Mouse (Mus musculus): ENCODE measurements around the gene Rexo4. TPM values are rescaled to one million over a fixed set of nuclear protein-coding genes. Genes with fewer than 3 reads are reported as not detected.

The Rexo4 gene
- polyA plus RNA-seq (2015; fragmentation: Nextera tagmentation; extraction: Ambion mirVana), result 43.0 and 44.7 TPM in 2 replicates

GRCm38 (mm10) chr2:26963923-26964723, at the start of gene Rexo4:
Rexo4 (minus strand) TSS chr2:26964386.
- H3K36me3 ChIP-seq, result peaks cover 23% of the 10 kb centered on the region
- WGBS, result under 1% methylated on average over 50 of the region's 50 CpGs

GRCm38 (mm10) chr2:27009714-27010244, 45.6 kb upstream of the Rexo4 start, which contains the start of gene Cacfd1:
Cacfd1 (plus strand) TSS chr2:27009926.
- peaks cover 14% of the 10 kb centered on the region for H3K36me3 ChIP-seq
- peak within 1 kb of the TSS; percentile 85 for H3K27ac ChIP-seq
- peaks cover 19% of the 10 kb centered on the region for H3K4me1 ChIP-seq
- H3K4me2 ChIP-seq, result peak within 1 kb of the TSS; percentile 73
- no peaks in the 10 kb centered on the region for H3K9me3 ChIP-seq
- peak; percentile 95 for ATAC-seq (ENCODE audit: borderline replicate concordance, extremely low read depth, low FRiP score, low TSS enrichment)
- WGBS, result under 1% methylated on average over 43 of the region's 43 CpGs
- H3K4me3 ChIP-seq, result peak within 1 kb of the TSS; percentile 86
- no peaks in the 10 kb centered on the region for H3K27me3 ChIP-seq
- peak within 1 kb of the TSS; percentile 95 for H3K9ac ChIP-seq

More at GRCm38 (mm10) chr2:26963923-26964723, at the start of gene Rexo4:
- H3K9me3 ChIP-seq, result no peaks in the 10 kb centered on the region
- no peaks in the 10 kb centered on the region for H3K27me3 ChIP-seq
- H3K9ac ChIP-seq, result peak within 1 kb of the TSS; percentile 87
- peak within 1 kb of the TSS; percentile 99 for H3K27ac ChIP-seq
- peak within 1 kb of the TSS; percentile 85 for H3K4me3 ChIP-seq
- ATAC-seq (ENCODE audit: borderline replicate concordance, extremely low read depth, low FRiP score, low TSS enrichment), result peak; percentile 92
- peaks cover 24% of the 10 kb centered on the region for H3K4me1 ChIP-seq
- H3K4me2 ChIP-seq, result peak within 1 kb of the TSS; percentile 80

- WGBS, result 56% methylated on average over 7 of the region's 7 CpGs
- Histone ChIP-seq H3K9ac (no peak overlapping the region), H3K4me3 (no peak overlapping the region), H3K27ac (no peak overlapping the region), H3K9me3 (no peaks in the 10 kb centered on the region), H3K4me2 (no peak overlapping the region), H3K36me3 (no peaks in the 10 kb centered on the region), H3K27me3 (no peaks in the 10 kb centered on the region), H3K4me1 (peaks cover 19% of the 10 kb centered on the region)
- no peak for ATAC-seq (ENCODE audit: borderline replicate concordance, extremely low read depth, low FRiP score, low TSS enrichment)
Measured at GRCm38 (mm10) chr2:27007701-27008100, 43.5 kb upstream of the Rexo4 start.

- H3K4me2 ChIP-seq, result no peak overlapping the region
- no peak overlapping the region for H3K27ac ChIP-seq
- H3K27me3 ChIP-seq, result no peaks in the 10 kb centered on the region
- no peak overlapping the region for H3K9ac ChIP-seq
- H3K4me3 ChIP-seq, result no peak overlapping the region
- H3K9me3 ChIP-seq, result no peaks in the 10 kb centered on the region
- no peak for ATAC-seq (ENCODE audit: borderline replicate concordance, extremely low read depth, low FRiP score, low TSS enrichment)
- H3K4me1 ChIP-seq, result peaks cover 14% of the 10 kb centered on the region
- no peaks in the 10 kb centered on the region for H3K36me3 ChIP-seq
- WGBS, result 48% methylated on average over 4 of the region's 4 CpGs
Measured at GRCm38 (mm10) chr2:27006255-27006654, 42.1 kb upstream of the Rexo4 start.

- H3K9me3 ChIP-seq, result no peaks in the 10 kb centered on the region
- H3K4me2 ChIP-seq, result no peak overlapping the region
- no peaks in the 10 kb centered on the region for H3K27me3 ChIP-seq
- no peak for ATAC-seq (ENCODE audit: borderline replicate concordance, extremely low read depth, low FRiP score, low TSS enrichment)
- 91% methylated on average over 7 of the region's 7 CpGs for WGBS
- H3K4me1 ChIP-seq, result no peaks in the 10 kb centered on the region
- H3K4me3 ChIP-seq, result no peak overlapping the region
- H3K9ac ChIP-seq, result no peak overlapping the region
- no peaks in the 10 kb centered on the region for H3K36me3 ChIP-seq
- no peak overlapping the region for H3K27ac ChIP-seq
Measured at GRCm38 (mm10) chr2:26997993-26998392, 33.8 kb upstream of the Rexo4 start.

GRCm38 (mm10) chr2:26997498-26997897, 33.3 kb upstream of the Rexo4 start:
- no peak overlapping the region for H3K4me3 ChIP-seq
- H3K9ac ChIP-seq, result no peak overlapping the region
- no peaks in the 10 kb centered on the region for H3K4me1 ChIP-seq
- no peaks in the 10 kb centered on the region for H3K9me3 ChIP-seq
- no peaks in the 10 kb centered on the region for H3K36me3 ChIP-seq
- WGBS, result 69% methylated on average over 1 of the region's 1 CpGs
- no peak for ATAC-seq (ENCODE audit: borderline replicate concordance, extremely low read depth, low FRiP score, low TSS enrichment)
- no peak overlapping the region for H3K27ac ChIP-seq
- no peaks in the 10 kb centered on the region for H3K27me3 ChIP-seq
- no peak overlapping the region for H3K4me2 ChIP-seq

GRCm38 (mm10) chr2:26993936-26994335, 29.8 kb upstream of the Rexo4 start:
- no peak overlapping the region for H3K4me3 ChIP-seq
- H3K36me3 ChIP-seq, result no peaks in the 10 kb centered on the region
- H3K9me3 ChIP-seq, result no peaks in the 10 kb centered on the region
- ATAC-seq (ENCODE audit: borderline replicate concordance, extremely low read depth, low FRiP score, low TSS enrichment), result no peak
- H3K27ac ChIP-seq, result no peak overlapping the region
- no peaks in the 10 kb centered on the region for H3K4me1 ChIP-seq
- no peak overlapping the region for H3K4me2 ChIP-seq
- no peak overlapping the region for H3K9ac ChIP-seq
- H3K27me3 ChIP-seq, result no peaks in the 10 kb centered on the region
- 78% methylated on average over 3 of the region's 3 CpGs for WGBS

GRCm38 (mm10) chr2:26984640-26985039, 20.5 kb upstream of the Rexo4 start:
- Histone ChIP-seq H3K4me1 (no peaks in the 10 kb centered on the region), H3K9me3 (no peaks in the 10 kb centered on the region), H3K27me3 (no peaks in the 10 kb centered on the region), H3K27ac (no peak overlapping the region), H3K4me3 (no peak overlapping the region), H3K4me2 (no peak overlapping the region), H3K36me3 (no peaks in the 10 kb centered on the region), H3K9ac (no peak overlapping the region)
- 80% methylated on average over 5 of the region's 5 CpGs for WGBS
- ATAC-seq (ENCODE audit: borderline replicate concordance, extremely low read depth, low FRiP score, low TSS enrichment), result no peak

GRCm38 (mm10) chr2:26984179-26984578, 20.0 kb upstream of the Rexo4 start:
- Histone ChIP-seq H3K9me3 (no peaks in the 10 kb centered on the region), H3K9ac (no peak overlapping the region), H3K27ac (no peak overlapping the region), H3K4me3 (no peak overlapping the region), H3K4me2 (no peak overlapping the region), H3K4me1 (no peaks in the 10 kb centered on the region), H3K27me3 (no peaks in the 10 kb centered on the region), H3K36me3 (no peaks in the 10 kb centered on the region)
- no peak for ATAC-seq (ENCODE audit: borderline replicate concordance, extremely low read depth, low FRiP score, low TSS enrichment)
- WGBS, result 40% methylated on average over 2 of the region's 2 CpGs

- Histone ChIP-seq H3K4me1 (no peaks in the 10 kb centered on the region), H3K4me3 (no peak overlapping the region), H3K9ac (no peak overlapping the region), H3K4me2 (no peak overlapping the region), H3K27me3 (no peaks in the 10 kb centered on the region), H3K36me3 (no peaks in the 10 kb centered on the region), H3K9me3 (no peaks in the 10 kb centered on the region), H3K27ac (no peak overlapping the region)
- no peak for ATAC-seq (ENCODE audit: borderline replicate concordance, extremely low read depth, low FRiP score, low TSS enrichment)
- WGBS, result 78% methylated on average over 1 of the region's 1 CpGs
Measured at GRCm38 (mm10) chr2:26980361-26980760, 16.2 kb upstream of the Rexo4 start.

GRCm38 (mm10) chr2:26973960-26974359, 9.8 kb upstream of the Rexo4 start:
- Histone ChIP-seq H3K9ac (no peak overlapping the region), H3K4me1 (peaks cover 3% of the 10 kb centered on the region; the same call in 1 of the 2 replicates), H3K4me3 (no peak overlapping the region), H3K4me2 (no peak overlapping the region), H3K27me3 (no peaks in the 10 kb centered on the region), H3K27ac (no peak overlapping the region), H3K9me3 (no peaks in the 10 kb centered on the region), H3K36me3 (no peaks in the 10 kb centered on the region)
- no peak for ATAC-seq (ENCODE audit: borderline replicate concordance, extremely low read depth, low FRiP score, low TSS enrichment)
- 37% methylated on average over 4 of the region's 4 CpGs for WGBS

- no peak within 1 kb of the TSS for H3K27ac ChIP-seq
- H3K4me2 ChIP-seq, result no peak within 1 kb of the TSS
- no peak within 1 kb of the TSS for H3K4me3 ChIP-seq
- H3K4me1 ChIP-seq, result peaks cover 3% of the 10 kb centered on the region; the same call in 1 of the 2 replicates
- no peaks in the 10 kb centered on the region for H3K36me3 ChIP-seq
- no peak within 1 kb of the TSS for H3K9ac ChIP-seq
- no peaks in the 10 kb centered on the region for H3K27me3 ChIP-seq
- H3K9me3 ChIP-seq, result no peaks in the 10 kb centered on the region
- no peak for ATAC-seq (ENCODE audit: borderline replicate concordance, extremely low read depth, low FRiP score, low TSS enrichment)
- 47% methylated on average over 3 of the region's 3 CpGs for WGBS
Measured at GRCm38 (mm10) chr2:26973116-26973515, 8.9 kb upstream of the Rexo4 start, which contains the start of gene Adamts13. Adamts13 (plus strand) TSS chr2:26973416.

All from lung, embryonic 15.5 days (tissue).